Mouse (Mus musculus) cerebellum, adult 2 months (tissue): ENCODE results near the gene Tle2. TPM values are rescaled to one million over a fixed set of nuclear protein-coding genes. Genes with fewer than 3 reads are reported as not detected.

Experiments used
- DNase-seq, 2 experiments: peaks; one replicate each; pipeline ENCODE4 v3.0.0; 2021
- H3K27ac ChIP-seq: fragments of 200-500 bp; 2 replicates; pipeline ENCODE4 v1.5.1; 2012; ENCODE audit warnings: low read length, control low read depth, inconsistent platforms; ENCODE audit not compliant: insufficient read depth
- H3K27me3 ChIP-seq: fragments of 200-500 bp; 2 replicates; pipeline ENCODE4 v1.6.1; 2012; ENCODE audit warnings: inconsistent platforms, mild to moderate bottlenecking, low read length, moderate library complexity; ENCODE audit not compliant: control insufficient read depth, insufficient read depth
- H3K4me1 ChIP-seq: fragments of 200-500 bp; 2 replicates; pipeline ENCODE4 v1.6.1; 2011; ENCODE audit warnings: low read length; ENCODE audit not compliant: control insufficient read depth, insufficient read depth
- H3K4me3 ChIP-seq: fragments of 200-500 bp; replicated peaks from 2 replicates; pipeline ENCODE3; 2011; ENCODE audit warnings: mild to moderate bottlenecking, low read depth, low read length, control low read depth; ENCODE audit not compliant: insufficient read depth
- CTCF ChIP-seq: fragments of 200-500 bp; IDR thresholded peaks from 2 replicates; pipeline ENCODE4 v1.5.1; 2011; ENCODE audit warnings: low read depth, mild to moderate bottlenecking, control low read depth, low read length, moderate library complexity, borderline replicate concordance; ENCODE audit not compliant: insufficient read depth
- POLR2A ChIP-seq: fragments of 200-500 bp; IDR thresholded peaks from 2 replicates; pipeline ENCODE4 v1.6.1; 2011; ENCODE audit warnings: low read length, control low read depth, borderline replicate concordance; ENCODE audit not compliant: insufficient read depth
- WGBS: fragments of 180-500 bp; shearing (Covaris S2); methylation state at CpG from one replicate; pipeline ENCODE4 v1.1.7; 2018; 5-methylcytosine and 5-hydroxymethylcytosine counted together
- polyA plus RNA-seq: library from polyadenylated mRNA; depleted of rRNA; stranded (reverse); fragments of >200 nt; gene quantifications from 2 replicates; pipeline ENCODE4 v1.2.3, GENCODE M21; 2012; rRNA removed

The Tle2 gene
- polyA plus RNA-seq, 1 experiment: 282 TPM

GRCm38 (mm10) chr10:81638101-81638500 is 63.7 kb downstream of the Tle2 start:
- TF ChIP-seq CTCF (no peak), POLR2A (no peak)
- WGBS: 67% methylated on average over 6 of the region's 6 CpGs
- Histone ChIP-seq H3K4me3 (no peak overlapping the region), H3K4me1 (peaks cover 18% of the 10 kb centered on the region), H3K27me3 (no peaks in the 10 kb centered on the region), H3K27ac (no peak overlapping the region)
- DNase-seq: peak in 1 of 2 experiments; percentile 7

Other genes with a start within 250 kb of the Tle2 start
- gene Tbxa2r, start 245.8 kb upstream of the Tle2 start, polyA plus RNA-seq: 2.2 and 3.2 TPM in 2 replicates
- gene Gipc3, start 231.3 kb upstream of the Tle2 start, polyA plus RNA-seq: 0.97 and 1.0 TPM in 2 replicates
- 42.7 and 43.4 TPM in 2 replicates for gene Hmg20b, start 224.1 kb upstream of the Tle2 start, polyA plus RNA-seq
- 34.8 and 35.0 TPM in 2 replicates for gene Mfsd12, start 217.1 kb upstream of the Tle2 start, polyA plus RNA-seq
- 0.24 and 0.36 TPM in 2 replicates for gene 4930404N11Rik, start 208.7 kb upstream of the Tle2 start, polyA plus RNA-seq
- 75.8 and 81.5 TPM in 2 replicates for gene Fzr1, start 196.0 kb upstream of the Tle2 start, polyA plus RNA-seq
- 87.7 and 93.1 TPM in 2 replicates for gene Dohh, start 190.1 kb upstream of the Tle2 start, polyA plus RNA-seq
- gene Gm48551, start 190.1 kb upstream of the Tle2 start, polyA plus RNA-seq: 10.2 and 10.8 TPM in 2 replicates
- 10.7 and 13.8 TPM in 2 replicates for gene Gm48552, start 185.6 kb upstream of the Tle2 start, polyA plus RNA-seq
- 1.2 and 1.7 TPM in 2 replicates for gene Smim24, start 181.5 kb upstream of the Tle2 start, polyA plus RNA-seq
- 103 and 108 TPM in 2 replicates for gene Nfic, start 118.9 kb upstream of the Tle2 start, polyA plus RNA-seq
- gene Celf5, start 91.9 kb upstream of the Tle2 start, polyA plus RNA-seq: 57.3 and 60.6 TPM in 2 replicates
- 112 and 116 TPM in 2 replicates for gene Ncln, start 78.2 kb upstream of the Tle2 start, polyA plus RNA-seq
- gene S1pr4, start 74.4 kb upstream of the Tle2 start, polyA plus RNA-seq: 0.67 and 1.1 TPM in 2 replicates
- gene Gna15, start 50.3 kb upstream of the Tle2 start, polyA plus RNA-seq: 1.3 and 1.4 TPM in 2 replicates
- 105 and 107 TPM in 2 replicates for gene Gna11, start 29.4 kb upstream of the Tle2 start, polyA plus RNA-seq
- 1,117 and 1,168 TPM in 2 replicates for gene Aes, start 15.1 kb upstream of the Tle2 start, polyA plus RNA-seq
- 8.7 and 9.6 TPM in 2 replicates for gene Tle6, start 26.5 kb downstream of the Tle2 start, polyA plus RNA-seq
- 3.6 and 3.7 TPM in 2 replicates for gene BC025920, start 31.7 kb downstream of the Tle2 start, polyA plus RNA-seq
- 35.4 and 38.5 TPM in 2 replicates for gene Sirt6, start 53.2 kb downstream of the Tle2 start, polyA plus RNA-seq
- gene Ankrd24, start 54.0 kb downstream of the Tle2 start, polyA plus RNA-seq: 121 and 130 TPM in 2 replicates
- gene Gm10778, start 74.5 kb downstream of the Tle2 start, polyA plus RNA-seq: 3.8 and 4.2 TPM in 2 replicates
- 4.9 and 6.6 TPM in 2 replicates for gene Zfp433, start 130.3 kb downstream of the Tle2 start, polyA plus RNA-seq
- gene Gm3055, start 196.6 kb downstream of the Tle2 start, polyA plus RNA-seq: 9.7 and 11.5 TPM in 2 replicates
- 0.78 and 0.79 TPM in 2 replicates for gene Gm4767, start 237.6 kb downstream of the Tle2 start, polyA plus RNA-seq